Mouse (Mus musculus): ENCODE results near the gene Btn1a1.

Btn1a1 gene

GRCm38 (mm10) chr13:23437908-23438307, 27.8 kb downstream of the Btn1a1 start:
- peak; percentile 79 for DNase-seq (ENCODE audit: low spot score)

GRCm38 (mm10) chr13:23436861-23437822, 28.6 kb downstream of the Btn1a1 start:
- no peak for DNase-seq (ENCODE audit: low spot score)

- peak; percentile 46 for DNase-seq (ENCODE audit: low spot score)
Measured at GRCm38 (mm10) chr13:23436231-23436661, 29.5 kb downstream of the Btn1a1 start.

- no peak for DNase-seq (ENCODE audit: low spot score)
Measured at GRCm38 (mm10) chr13:23435676-23436075, 30.0 kb downstream of the Btn1a1 start.

- DNase-seq (ENCODE audit: low spot score) = no peak
Measured at GRCm38 (mm10) chr13:23435241-23435640, 30.5 kb downstream of the Btn1a1 start.

- DNase-seq (ENCODE audit: low spot score) = no peak
Measured at GRCm38 (mm10) chr13:23434426-23434825, 31.3 kb downstream of the Btn1a1 start.

GRCm38 (mm10) chr13:23433801-23434200, 31.9 kb downstream of the Btn1a1 start:
- DNase-seq (ENCODE audit: low spot score) = no peak

GRCm38 (mm10) chr13:23433206-23433605, 32.5 kb downstream of the Btn1a1 start:
- DNase-seq (ENCODE audit: low spot score) = no peak

- DNase-seq (ENCODE audit: low spot score) = peak; percentile 97
Measured at GRCm38 (mm10) chr13:23432562-23433201, 33.0 kb downstream of the Btn1a1 start.

GRCm38 (mm10) chr13:23431351-23431771, 34.3 kb downstream of the Btn1a1 start:
- peak; percentile 66 for DNase-seq (ENCODE audit: low spot score)

- DNase-seq (ENCODE audit: low spot score) = peak; percentile 58
Measured at GRCm38 (mm10) chr13:23430734-23431133, 35.0 kb downstream of the Btn1a1 start.

- no peak for DNase-seq (ENCODE audit: low spot score)
Measured at GRCm38 (mm10) chr13:23429771-23430380, 35.8 kb downstream of the Btn1a1 start.

- DNase-seq (ENCODE audit: low spot score) = no peak
Measured at GRCm38 (mm10) chr13:23428166-23428993, 37.3 kb downstream of the Btn1a1 start.

GRCm38 (mm10) chr13:23427401-23427910, 38.2 kb downstream of the Btn1a1 start:
- DNase-seq (ENCODE audit: low spot score) = no peak

- DNase-seq (ENCODE audit: low spot score) = no peak
Measured at GRCm38 (mm10) chr13:23426922-23427321, 38.8 kb downstream of the Btn1a1 start.

- no peak for DNase-seq (ENCODE audit: low spot score)
Measured at GRCm38 (mm10) chr13:23426335-23426734, 39.4 kb downstream of the Btn1a1 start.

GRCm38 (mm10) chr13:23425505-23425904, 40.2 kb downstream of the Btn1a1 start:
- no peak for DNase-seq (ENCODE audit: low spot score)

GRCm38 (mm10) chr13:23424494-23425325, 41.0 kb downstream of the Btn1a1 start:
- peak; percentile 86 for DNase-seq (ENCODE audit: low spot score)

GRCm38 (mm10) chr13:23424052-23424380, 41.7 kb downstream of the Btn1a1 start:
- no peak for DNase-seq (ENCODE audit: low spot score)

GRCm38 (mm10) chr13:23423286-23424051, 42.2 kb downstream of the Btn1a1 start, which contains the start of gene Abt1:
Gene Abt1, minus strand, starts transcription at chr13:23423866.
- DNase-seq (ENCODE audit: low spot score) = peak; percentile 95

All from urinary bladder, postnatal 25 days (tissue).